Mouse (Mus musculus) stomach, embryonic 16.5 days (tissue): Measurements from ENCODE around the gene Gtdc1. TPM values are rescaled to one million over a fixed set of nuclear protein-coding genes. Genes with fewer than 3 reads are reported as not detected.

Source experiments
- ATAC-seq: fragments of 200-750 bp; cut with Nextera tagmentation; 2 replicates; pipeline ENCODE4 v1.8.0; 2017; ENCODE audit warnings: moderate number of reproducible peaks, moderate TSS enrichment; ENCODE audit not compliant: insufficient read depth, low FRiP score
- H3K27ac ChIP-seq: fragments of 300-500 bp; sonication (generic); 2 replicates; pipeline ENCODE4 v1.5.1; 2014; ENCODE audit warnings: low read length
- H3K27me3 ChIP-seq: fragments of 300-500 bp; sonication (generic); 2 replicates; pipeline ENCODE4 v1.6.1; 2014; ENCODE audit warnings: low read length, control low read depth, mixed read lengths; ENCODE audit not compliant: control insufficient read depth, insufficient read depth
- H3K36me3 ChIP-seq: fragments of 300-500 bp; sonication (generic); 2 replicates; pipeline ENCODE4 v1.6.1; 2014; ENCODE audit warnings: low read length; ENCODE audit not compliant: control insufficient read depth, insufficient read depth
- H3K4me1 ChIP-seq: fragments of 300-500 bp; sonication (generic); 2 replicates; pipeline ENCODE4 v1.6.1; 2014; ENCODE audit warnings: low read length, control low read depth, mixed read lengths; ENCODE audit not compliant: control insufficient read depth, insufficient read depth
- H3K4me2 ChIP-seq: fragments of 300-500 bp; sonication (generic); 2 replicates; pipeline ENCODE4 v1.6.1; 2014; ENCODE audit warnings: low read depth, low read length, mixed read lengths
- H3K4me3 ChIP-seq: fragments of 300-500 bp; sonication (generic); replicated peaks from 2 replicates; pipeline ENCODE4 v1.5.1; 2014; ENCODE audit warnings: mild to moderate bottlenecking, low read length
- H3K9ac ChIP-seq: fragments of 300-500 bp; sonication (generic); 2 replicates; pipeline ENCODE4 v1.6.1; 2014; ENCODE audit warnings: low read length
- H3K9me3 ChIP-seq: fragments of 300-500 bp; sonication (generic); replicated peaks from 2 replicates; pipeline ENCODE4 v1.6.1; 2016; ENCODE audit warnings: low read length, control low read depth; ENCODE audit not compliant: control insufficient read depth
- WGBS: fragments of 180-500 bp; shearing (Covaris S2); extraction: QIAGEN DNeasy Blood & Tissue Kit; methylation state at CpG from one replicate; pipeline ENCODE4 v1.1.7; 2014; 5-methylcytosine and 5-hydroxymethylcytosine counted together
- polyA plus RNA-seq: library from polyadenylated mRNA; unstranded; fragments of >200 nt; fragmentation: Nextera tagmentation; extraction: Ambion mirVana; gene quantifications from 2 replicates; pipeline ENCODE4 v1.2.1, GENCODE M21; 2015

The Gtdc1 gene
- 11.1 and 11.3 TPM in 2 replicates for polyA plus RNA-seq

DNA sequence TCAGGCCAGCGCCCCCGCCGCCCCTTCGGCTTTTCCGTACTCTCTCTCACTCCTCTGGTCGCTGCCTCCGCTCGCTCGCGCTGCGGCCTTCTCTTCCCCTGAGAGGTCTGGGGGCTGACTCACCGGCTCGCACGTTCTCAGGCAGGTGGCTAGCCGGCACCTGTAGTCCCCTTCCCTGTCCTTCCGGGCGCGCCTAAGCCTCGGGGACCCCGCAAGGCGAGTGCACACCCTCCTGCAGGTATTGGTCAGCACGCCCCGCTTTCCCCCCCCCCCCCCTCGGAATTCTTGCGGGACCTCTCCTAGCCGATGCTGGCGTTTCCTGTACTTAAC, at the start of gene Gtdc1:
Gene Gtdc1 (minus strand): TSS at position 176 of the 330 bp plus-strand sequence.
- Histone ChIP-seq H3K27me3 (no peaks in the 10 kb centered on the region), H3K9ac (peak within 1 kb of the TSS; percentile 92), H3K4me3 (peak within 1 kb of the TSS; percentile 66), H3K4me1 (0 out of 2 replicates have a peak, but pooled peaks cover 3% of the 10 kb centered on the region), H3K9me3 (no peaks in the 10 kb centered on the region), H3K4me2 (peak within 1 kb of the TSS; percentile 64), H3K36me3 (no peaks in the 10 kb centered on the region), H3K27ac (peak within 1 kb of the TSS; percentile 97)
- under 1% methylated on average over 27 of the region's 27 CpGs for WGBS
- peak; percentile 68 for ATAC-seq

DNA sequence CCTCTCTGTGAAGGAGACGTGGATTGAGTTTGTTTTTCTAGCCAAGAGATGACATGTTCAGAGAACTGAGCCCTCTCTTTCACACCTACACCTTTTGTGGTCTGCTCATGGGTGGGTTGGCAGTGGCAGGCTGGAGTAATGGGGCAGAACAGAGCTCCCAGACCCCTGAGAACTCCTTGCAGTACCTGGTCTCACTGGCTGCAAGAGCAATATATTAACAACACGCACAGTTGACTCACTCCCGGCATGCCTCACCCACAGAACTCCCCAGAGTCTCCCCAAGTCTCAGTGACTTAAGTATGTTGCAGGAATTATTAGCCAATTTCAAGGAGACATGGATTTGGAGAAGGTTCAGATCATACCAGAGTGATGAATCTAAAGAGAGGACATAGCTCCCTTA, 49.6 kb upstream of the Gtdc1 start:
- WGBS = 61% methylated on average over 3 of the region's 3 CpGs
- H3K36me3 ChIP-seq = no peaks in the 10 kb centered on the region
- peaks cover 9% of the 10 kb centered on the region; the same call in 1 of the 2 replicates for H3K4me1 ChIP-seq
- no peak overlapping the region for H3K27ac ChIP-seq
- H3K4me2 ChIP-seq = no peak overlapping the region
- H3K27me3 ChIP-seq = no peaks in the 10 kb centered on the region
- H3K9ac ChIP-seq = no peak overlapping the region
- ATAC-seq = no peak
- H3K9me3 ChIP-seq = no peaks in the 10 kb centered on the region
- no peak overlapping the region for H3K4me3 ChIP-seq

DNA sequence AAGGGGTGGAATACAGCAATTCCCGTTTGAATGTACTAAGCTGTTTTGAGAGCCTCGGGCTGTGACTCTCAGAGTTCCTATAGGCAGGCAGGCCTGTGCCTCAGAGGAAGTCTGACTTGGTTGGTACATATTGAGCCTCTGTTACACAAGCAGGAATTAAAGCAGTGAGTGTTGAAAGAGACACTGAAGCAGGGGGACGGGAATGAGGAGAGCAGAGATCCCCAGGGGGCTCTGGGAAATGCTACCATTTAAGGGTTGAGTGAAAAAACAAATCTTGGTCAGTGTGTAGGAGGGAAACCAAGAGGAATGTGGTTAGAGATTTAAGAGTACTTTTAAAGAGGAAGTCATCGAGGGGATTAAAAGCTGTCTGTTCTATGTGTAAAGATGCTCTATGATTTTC, 49.0 kb upstream of the Gtdc1 start:
- H3K4me3 ChIP-seq = no peak overlapping the region
- peaks cover 9% of the 10 kb centered on the region; the same call in 1 of the 2 replicates for H3K4me1 ChIP-seq
- no peak overlapping the region for H3K9ac ChIP-seq
- H3K27ac ChIP-seq = no peak overlapping the region
- no peaks in the 10 kb centered on the region for H3K9me3 ChIP-seq
- no peaks in the 10 kb centered on the region for H3K36me3 ChIP-seq
- no peaks in the 10 kb centered on the region for H3K27me3 ChIP-seq
- ATAC-seq = no peak
- H3K4me2 ChIP-seq = no peak overlapping the region
- WGBS = 39% methylated on average over 4 of the region's 4 CpGs

DNA sequence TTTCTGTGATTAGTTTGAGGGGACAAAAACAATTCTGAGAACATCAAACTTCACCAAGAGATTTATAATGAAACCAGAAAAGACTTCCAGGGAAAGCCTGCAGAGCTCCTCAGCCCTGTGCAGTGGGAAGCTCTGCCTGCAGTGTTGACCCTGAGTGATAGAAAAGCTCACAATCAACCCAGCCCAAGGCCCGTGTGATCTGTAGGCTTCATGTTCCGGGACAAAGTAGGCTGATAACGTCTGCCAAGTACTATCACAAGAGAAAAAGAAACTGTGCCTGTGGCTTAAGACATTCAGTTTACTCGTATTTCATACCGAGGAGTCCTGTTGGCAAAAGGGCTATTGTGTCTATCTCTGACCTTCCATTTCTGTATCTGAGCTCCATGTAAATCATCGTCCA, 46.4 kb upstream of the Gtdc1 start:
- H3K4me3 ChIP-seq = no peak overlapping the region
- H3K4me1 ChIP-seq = no peaks in the 10 kb centered on the region
- H3K9me3 ChIP-seq = no peaks in the 10 kb centered on the region
- WGBS = 78% methylated on average over 6 of the region's 6 CpGs
- no peak overlapping the region for H3K4me2 ChIP-seq
- H3K36me3 ChIP-seq = no peaks in the 10 kb centered on the region
- no peak for ATAC-seq
- H3K27ac ChIP-seq = no peak overlapping the region
- H3K27me3 ChIP-seq = no peaks in the 10 kb centered on the region
- no peak overlapping the region for H3K9ac ChIP-seq

DNA sequence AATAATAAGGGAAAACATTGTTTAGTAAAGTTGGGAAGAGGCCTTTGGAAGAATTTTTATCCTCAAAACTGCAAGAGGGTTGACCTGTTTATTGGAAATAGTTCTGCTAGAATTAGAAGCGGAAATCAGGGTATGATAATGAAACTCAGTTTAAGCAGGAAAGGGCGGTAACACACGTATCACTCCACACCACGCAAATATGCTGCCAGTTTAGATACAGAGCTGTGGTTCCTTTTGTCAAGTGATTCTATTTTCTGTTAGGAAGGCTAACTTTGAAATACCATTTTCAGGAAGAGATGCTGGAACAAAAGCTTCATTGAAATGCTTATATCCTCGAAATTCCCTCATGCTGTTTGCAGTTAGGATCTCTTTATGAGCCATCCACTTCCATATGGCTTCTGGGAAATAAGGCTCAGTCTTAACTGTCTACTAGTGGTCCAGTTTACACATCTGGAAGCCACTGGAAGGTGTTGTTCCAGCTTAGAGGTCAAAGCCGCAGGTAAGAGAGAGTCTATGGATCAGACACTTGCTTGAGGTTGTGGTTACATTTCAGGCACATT, 42.7 kb upstream of the Gtdc1 start:
- H3K4me3 ChIP-seq = no peak overlapping the region

DNA sequence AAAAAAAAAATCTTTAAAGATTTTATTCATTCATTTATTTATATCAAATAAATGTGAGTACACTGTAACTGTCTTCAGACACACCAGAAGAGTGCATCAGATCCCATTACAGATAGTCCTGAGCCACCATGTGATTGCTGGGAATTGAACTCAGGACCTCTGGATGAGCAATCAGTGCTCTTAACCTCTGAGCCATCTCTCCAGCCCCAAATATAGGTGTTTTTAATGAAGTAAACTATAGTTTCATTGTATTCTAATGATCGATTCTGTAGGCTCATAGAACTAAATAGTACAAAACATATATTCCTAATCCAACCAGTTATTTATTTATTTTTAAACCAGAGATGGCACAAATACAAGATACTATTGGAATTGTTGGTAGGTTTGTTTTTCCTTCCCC, 42.2 kb upstream of the Gtdc1 start:
- Histone ChIP-seq H3K4me1 (no peaks in the 10 kb centered on the region), H3K9me3 (no peaks in the 10 kb centered on the region), H3K4me3 (no peak overlapping the region), H3K27me3 (no peaks in the 10 kb centered on the region), H3K9ac (no peak overlapping the region), H3K27ac (no peak overlapping the region), H3K4me2 (no peak overlapping the region), H3K36me3 (no peaks in the 10 kb centered on the region)
- ATAC-seq = no peak
- WGBS = 94% methylated on average over 1 of the region's 1 CpGs

More for the DNA sequence above, 42.7 kb upstream of the Gtdc1 start:
- Histone ChIP-seq H3K36me3 (no peaks in the 10 kb centered on the region), H3K4me1 (no peaks in the 10 kb centered on the region), H3K4me2 (no peak overlapping the region), H3K27ac (no peak overlapping the region), H3K9ac (no peak overlapping the region), H3K27me3 (no peaks in the 10 kb centered on the region), H3K9me3 (no peaks in the 10 kb centered on the region)
- WGBS = 93% methylated on average over 6 of the region's 6 CpGs
- no peak for ATAC-seq

DNA sequence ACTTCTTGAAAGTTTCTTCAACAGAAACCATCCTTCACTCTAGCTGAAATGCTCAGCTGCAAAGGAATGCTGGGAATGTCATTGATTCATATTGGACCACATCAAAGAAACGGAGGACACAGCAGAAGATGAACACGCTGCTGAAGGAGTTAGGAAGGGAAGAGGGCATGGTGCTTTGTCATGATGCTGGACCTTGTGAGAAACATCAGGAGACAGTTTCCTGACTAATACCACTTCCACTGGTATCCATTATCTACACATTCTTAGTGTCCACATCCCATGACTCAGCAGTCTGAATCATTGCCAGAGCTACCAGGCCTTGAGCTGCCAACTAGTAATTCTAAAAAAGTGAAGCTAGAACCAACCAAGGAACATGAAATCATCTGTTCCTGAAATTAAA, 41.8 kb upstream of the Gtdc1 start:
- H3K27me3 ChIP-seq = no peaks in the 10 kb centered on the region
- H3K27ac ChIP-seq = no peak overlapping the region
- no peaks in the 10 kb centered on the region for H3K9me3 ChIP-seq
- H3K4me1 ChIP-seq = no peaks in the 10 kb centered on the region
- no peaks in the 10 kb centered on the region for H3K36me3 ChIP-seq
- no peak for ATAC-seq
- H3K4me3 ChIP-seq = no peak overlapping the region
- no peak overlapping the region for H3K9ac ChIP-seq
- WGBS = 71% methylated on average over 2 of the region's 2 CpGs
- no peak overlapping the region for H3K4me2 ChIP-seq

DNA sequence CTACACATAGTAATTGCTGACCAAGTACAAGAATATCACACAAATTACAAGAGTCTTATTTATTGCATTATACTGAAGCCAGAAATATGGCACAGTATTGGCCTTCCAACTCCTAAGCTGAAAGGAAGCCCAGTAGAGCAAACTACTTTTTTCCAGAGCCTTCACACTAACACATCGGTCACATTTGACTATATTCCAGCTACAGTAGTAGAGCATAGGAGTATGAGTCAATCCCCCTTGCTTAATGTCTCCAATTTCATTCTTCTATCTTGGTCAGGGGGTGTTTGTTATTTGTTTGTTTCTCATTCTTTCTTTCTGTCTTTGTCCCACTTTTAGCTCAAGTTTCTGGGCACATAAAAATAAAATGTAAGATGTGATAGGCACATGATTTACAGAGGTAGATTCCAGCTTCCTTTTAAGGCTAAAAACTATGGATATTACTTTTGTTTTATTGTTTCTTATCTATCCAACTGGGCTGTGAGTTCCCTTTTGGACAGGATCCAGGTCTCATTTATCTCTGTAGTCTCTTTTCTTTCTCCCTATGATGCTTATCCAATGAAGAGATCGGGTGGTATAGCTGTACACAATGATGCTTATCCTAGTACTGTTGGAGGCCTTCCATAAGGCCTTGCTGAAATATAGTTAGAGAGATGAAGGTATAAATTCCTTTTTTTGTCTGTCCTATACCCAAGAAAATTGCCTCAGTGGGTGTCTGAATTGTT, 38.5 kb upstream of the Gtdc1 start:
- H3K36me3 ChIP-seq = no peaks in the 10 kb centered on the region
- no peaks in the 10 kb centered on the region for H3K9me3 ChIP-seq
- H3K27ac ChIP-seq = no peak overlapping the region
- H3K4me3 ChIP-seq = no peak overlapping the region
- WGBS = 50% methylated on average over 2 of the region's 2 CpGs
- no peak for ATAC-seq
- no peaks in the 10 kb centered on the region for H3K4me1 ChIP-seq
- no peak overlapping the region for H3K9ac ChIP-seq
- H3K27me3 ChIP-seq = no peaks in the 10 kb centered on the region
- H3K4me2 ChIP-seq = no peak overlapping the region

DNA sequence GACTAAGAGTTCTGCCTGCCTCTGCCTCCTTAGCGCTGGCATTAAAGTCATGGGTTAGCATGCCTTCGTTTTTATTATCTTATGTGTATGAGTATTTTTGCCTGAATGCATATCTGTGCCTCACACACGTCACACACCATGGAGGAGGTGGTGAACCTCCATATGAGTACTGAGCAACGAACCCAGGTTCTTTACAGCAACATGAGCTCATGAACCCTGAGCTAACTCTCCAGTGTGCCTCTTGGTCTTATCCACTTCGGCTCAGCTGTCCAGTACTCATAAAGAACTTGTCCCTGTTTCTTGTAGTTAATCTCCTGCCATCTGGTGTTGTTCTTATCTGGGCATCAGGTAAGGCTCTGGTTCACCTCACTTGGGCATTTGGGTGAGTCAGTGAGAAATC, 35.2 kb upstream of the Gtdc1 start:
- no peak overlapping the region for H3K4me3 ChIP-seq
- ATAC-seq = no peak
- no peak overlapping the region for H3K4me2 ChIP-seq
- H3K9ac ChIP-seq = no peak overlapping the region
- H3K27ac ChIP-seq = no peak overlapping the region
- H3K36me3 ChIP-seq = no peaks in the 10 kb centered on the region
- 87% methylated on average over 5 of the region's 5 CpGs for whole genome bisulfite sequencing
- no peaks in the 10 kb centered on the region for H3K9me3 ChIP-seq
- no peaks in the 10 kb centered on the region for H3K27me3 ChIP-seq
- no peaks in the 10 kb centered on the region for H3K4me1 ChIP-seq
